In the genomic region with DNA sequence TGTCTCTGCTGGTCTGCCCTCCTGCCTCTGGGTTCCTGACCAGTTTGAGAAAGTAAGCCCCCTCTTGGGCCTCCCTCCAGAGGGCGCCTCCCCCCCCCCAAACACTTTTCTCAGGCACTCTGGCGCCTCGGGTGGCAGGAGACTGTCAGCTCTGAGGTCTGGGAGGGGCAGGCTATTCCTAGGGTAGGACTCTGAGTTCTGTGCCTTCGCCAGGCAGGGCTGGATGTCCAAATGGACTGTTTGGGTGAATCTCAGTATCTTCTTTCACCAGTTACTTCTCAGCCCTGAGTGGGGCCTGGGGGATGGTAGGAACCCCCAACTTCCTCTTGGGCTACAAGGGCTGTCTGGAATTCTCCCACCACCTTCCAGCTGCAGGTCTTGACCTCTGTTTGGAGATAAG, we compare ENCODE assay signal across 13 mouse cellular contexts. TPM values are rescaled to one million over a fixed set of nuclear protein-coding genes. Genes with fewer than 3 reads are reported as not detected.
DNase-seq lines count a peak whose midpoint lies in the region; ATAC-seq and TF ChIP-seq lines count a peak whose summit lies in the region.
"Had no signal": no experiment of that assay in that cellular context is flagged by ENCODE, and none has a peak within 500 bp of the region (broad histone marks: within the 10 kb centered on the region; RNA-seq: fewer than 3 reads in every experiment).

No protein-coding gene starts in this region.

- peak; percentile 61 for DNase-seq in kidney, postnatal 0 days (ENCODE audit: low spot score)
- no peak for DNase-seq in kidney, adult 18-20 months
- DNase-seq in CH12.LX (ENCODE audit: extremely low read depth) = no peak
- peak; percentile 63 for DNase-seq in intestine, embryonic 14.5 days (ENCODE audit: low spot score)
- no peak for DNase-seq in right cerebral cortex, postnatal 10 days (ENCODE audit: low spot score in 2 of 2)
- no peak for DNase-seq in ovary, postnatal 36 days (ENCODE audit: low spot score)
- DNase-seq: lung, adult 18-20 months; spleen, adult 18-20 months had no signal

- dilution Hi-C loops in CH12.LX (cut with MboI; ENCODE audit: extremely low pct_ligation_motif_present, extremely low pct_unique_long_range_greater_than_20kb, low sequenced_read_pairs) = no loop called here

- H3K9me3 ChIP-seq in kidney, postnatal 0 days (replicated peaks; ENCODE audit: low read length) = no peaks in the 10 kb centered on the region
- H3K9me3 ChIP-seq in CH12.LX (replicated peaks; ENCODE audit: low read length) = no peaks in the 10 kb centered on the region
- no peaks in the 10 kb centered on the region for H3K9me3 ChIP-seq in ES-Bruce4 (replicated peaks; ENCODE audit: control insufficient read depth, insufficient read depth, low read length, poor library complexity, severe bottlenecking)
- no peaks in the 10 kb centered on the region for H3K9me3 ChIP-seq in intestine, embryonic 14.5 days (ENCODE audit: control insufficient read depth, low read length)
- H3K9me3 ChIP-seq: embryonic facial prominence, embryonic 12.5 days; neural tube, embryonic 12.5 days had no signal

- 0 out of 2 replicates have a peak overlapping the region, but pooled peaks have one; percentile 18 for H3K9ac ChIP-seq in kidney, postnatal 0 days (ENCODE audit: low read depth, low read length)
- H3K9ac ChIP-seq in CH12.LX (ENCODE audit: insufficient read depth, low read depth) (no peak overlapping the region), ES-Bruce4 (ENCODE audit: low read depth, poor library complexity, severe bottlenecking) (no peak overlapping the region)
- H3K9ac ChIP-seq in intestine, embryonic 14.5 days (ENCODE audit: low read length) = no peak overlapping the region
- H3K9ac ChIP-seq: embryonic facial prominence, embryonic 12.5 days; neural tube, embryonic 12.5 days had no signal

- no peaks in the 10 kb centered on the region for H3K79me2 ChIP-seq in CH12.LX (replicated peaks; ENCODE audit: control insufficient read depth, extremely low read depth, insufficient read depth, poor library complexity, severe bottlenecking)

- H3K4me3 ChIP-seq in kidney, postnatal 0 days (replicated peaks; ENCODE audit: low read depth, low read length) = no peak overlapping the region
- no peak overlapping the region for H3K4me3 ChIP-seq in CH12.LX (replicated peaks in 1 of 3; ENCODE audit: low read depth in 2 of 3, low read length in 2 of 3, poor library complexity in 1 of 3)
- no peak overlapping the region for H3K4me3 ChIP-seq in ES-Bruce4 (ENCODE audit: low read depth, low read length)
- H3K4me3 ChIP-seq in intestine, embryonic 14.5 days (ENCODE audit: low read depth, low read length) = no peak overlapping the region
- H3K4me3 ChIP-seq: embryonic facial prominence, embryonic 12.5 days; neural tube, embryonic 12.5 days had no signal

- TF ChIP-seq CTCF in kidney, postnatal 0 days (IDR thresholded peaks at IDR 0.05; ENCODE audit: low read depth) = peak; percentile 59
- peak in 1 of 2 experiments; percentile 74; a peak in 2 of 4 replicates for TF ChIP-seq CTCF in CH12.LX (conservative IDR thresholded peaks at IDR 0.05 in 1 of 2, IDR thresholded peaks at IDR 0.05 in 1 of 2; ENCODE audit: low read depth in 2 of 2, low read length in 2 of 2)
- TF ChIP-seq CTCF in ES-Bruce4 (IDR thresholded peaks at IDR 0.05; ENCODE audit: low read depth, low read length) = peak; percentile 45

- ATAC-seq in kidney, postnatal 0 days (replicated peaks; ENCODE audit: low FRiP score, low read depth) = no peak
- ATAC-seq in intestine, embryonic 14.5 days (replicated peaks; ENCODE audit: low FRiP score, low TSS enrichment, low read depth) = no peak
- no peak for ATAC-seq in frontal cortex, adult (ENCODE audit: low TSS enrichment)

- no peak; the same call in none of the 2 replicates for TF ChIP-seq RAD21 in CH12.LX (IDR thresholded peaks at IDR 0.05; ENCODE audit: low read depth, low read length)

- in situ Hi-C loops in CH12.LX (cut with MboI; ENCODE audit: low pct_ligation_motif_present, low pct_unique_long_range_greater_than_20kb, low sequenced_read_pairs) = no loop called here

- H3K36me3 ChIP-seq in kidney, postnatal 0 days (ENCODE audit: insufficient read depth, low read length) = no peaks in the 10 kb centered on the region
- H3K36me3 ChIP-seq in CH12.LX (replicated peaks in 1 of 2; ENCODE audit: control insufficient read depth in 1 of 2, insufficient read depth in 1 of 2, low read length in 1 of 2) (no peaks in the 10 kb centered on the region), ES-Bruce4 (ENCODE audit: control insufficient read depth, insufficient read depth, low read length, poor library complexity, severe bottlenecking) (no peaks in the 10 kb centered on the region)
- H3K36me3 ChIP-seq in intestine, embryonic 14.5 days (ENCODE audit: control insufficient read depth, insufficient read depth, low read length) = no peaks in the 10 kb centered on the region
- H3K36me3 ChIP-seq: embryonic facial prominence, embryonic 12.5 days; neural tube, embryonic 12.5 days had no signal

- H3K27me3 ChIP-seq in kidney, postnatal 0 days (ENCODE audit: insufficient read depth, low read length) = no peaks in the 10 kb centered on the region
- peaks cover 4% of the 10 kb centered on the region for H3K27me3 ChIP-seq in CH12.LX (replicated peaks)
- H3K27me3 ChIP-seq in ES-Bruce4 (ENCODE audit: control insufficient read depth, insufficient read depth, low read length, poor library complexity, severe bottlenecking) = no peaks in the 10 kb centered on the region
- no peaks in the 10 kb centered on the region for H3K27me3 ChIP-seq in intestine, embryonic 14.5 days (replicated peaks; ENCODE audit: control insufficient read depth, insufficient read depth, low read length)
- H3K27me3 ChIP-seq: embryonic facial prominence, embryonic 12.5 days; neural tube, embryonic 12.5 days had no signal

- peaks cover 11% of the 10 kb centered on the region for H3K4me1 ChIP-seq in kidney, postnatal 0 days (replicated peaks; ENCODE audit: insufficient read depth, low read length)
- peaks cover 21 to 54% of the 10 kb centered on the region in 2 experiments for H3K4me1 ChIP-seq in CH12.LX (ENCODE audit: control insufficient read depth in 1 of 2, insufficient read depth in 2 of 2)
- no peaks in the 10 kb centered on the region for H3K4me1 ChIP-seq in ES-Bruce4 (ENCODE audit: control insufficient read depth, insufficient read depth, low read length)
- H3K4me1 ChIP-seq in intestine, embryonic 14.5 days (replicated peaks; ENCODE audit: control insufficient read depth, insufficient read depth, low read length) = peaks cover 32% of the 10 kb centered on the region

- H3K4me2 ChIP-seq in kidney, postnatal 0 days (ENCODE audit: low read length) = no peak overlapping the region
- 0 out of 2 replicates have a peak overlapping the region, but pooled peaks have one; percentile 17 for H3K4me2 ChIP-seq in CH12.LX (ENCODE audit: insufficient read depth, low read depth, poor library complexity, severe bottlenecking)
- H3K4me2 ChIP-seq in intestine, embryonic 14.5 days (ENCODE audit: low read length) = no peak overlapping the region
- H3K4me2 ChIP-seq: embryonic facial prominence, embryonic 12.5 days; neural tube, embryonic 12.5 days had no signal

- TF ChIP-seq POLR2A in CH12.LX (IDR thresholded peaks at IDR 0.05; ENCODE audit: low read depth, low read length) (no peak), ES-Bruce4 (IDR thresholded peaks at IDR 0.05; ENCODE audit: insufficient read depth, low read length) (no peak)

- no peak for TF ChIP-seq EP300 in CH12.LX (IDR thresholded peaks at IDR 0.05; ENCODE audit: low read length)
- TF ChIP-seq EP300 in ES-Bruce4 (IDR thresholded peaks at IDR 0.05; ENCODE audit: insufficient read depth, low read depth, low read length) = no peak

- WGBS in kidney, postnatal 0 days = 9% methylated on average over 4 of the region's 4 CpGs
- 12% methylated on average over 3 of the region's 4 CpGs for WGBS in intestine, embryonic 14.5 days

- H3K27ac ChIP-seq in kidney, postnatal 0 days = no peak overlapping the region
- H3K27ac ChIP-seq in CH12.LX (ENCODE audit: insufficient read depth, low read depth) (no peak overlapping the region), ES-Bruce4 (ENCODE audit: insufficient read depth, low read length) (no peak overlapping the region)
- H3K27ac ChIP-seq in intestine, embryonic 14.5 days (ENCODE audit: low read depth) = no peak overlapping the region
- H3K27ac ChIP-seq: embryonic facial prominence, embryonic 12.5 days; neural tube, embryonic 12.5 days had no signal

TF ChIP-seq in CH12.LX, 34 proteins besides CTCF, POLR2A, EP300 and RAD21:
- TF ChIP-seq ETS1 (conservative IDR thresholded peaks at IDR 0.05; ENCODE audit: low read depth, low read length) = no peak
- TF ChIP-seq ZC3H11A (IDR thresholded peaks at IDR 0.05; ENCODE audit: low read depth, low read length) = no peak
- TF ChIP-seq USF2 (conservative IDR thresholded peaks at IDR 0.05; ENCODE audit: low read depth, low read length) = no peak
- no peak for TF ChIP-seq E2F4 (IDR thresholded peaks at IDR 0.05; ENCODE audit: insufficient replicate concordance, low read depth, low read length)
- TF ChIP-seq USF1 (IDR thresholded peaks at IDR 0.05; ENCODE audit: low read depth, low read length) = no peak
- no peak; the same call in 1 of the 2 replicates for TF ChIP-seq SMC3 (IDR thresholded peaks at IDR 0.05; ENCODE audit: low read depth, low read length)
- peak; percentile 32; the same call in 1 of the 2 replicates for TF ChIP-seq MAZ (IDR thresholded peaks at IDR 0.05; ENCODE audit: low read depth, low read length)

RNA-seq across cellular contexts. Expression of a gene that starts 16.9 kb away (rescaled TPM):
- 5.9 and 8.4 TPM in 2 replicates for polyA plus RNA-seq in kidney, postnatal 0 days (2015; fragmentation: Nextera tagmentation; extraction: Ambion mirVana)
- total RNA-seq in CH12.LX (2012; rRNA removed) (5.6 and 8.5 TPM in 2 replicates), CH12.LX (2014; rRNA removed) (0.96 and 1.3 TPM in 2 replicates)
- polyA plus RNA-seq in CH12.LX (2012; ENCODE audit: insufficient read length, low read depth) (8.8 and 9.8 TPM in 2 replicates), ES-Bruce4 (2011; ENCODE audit: insufficient read depth, insufficient read length, low read depth, missing spikeins) (20.7 and 31.8 TPM in 2 replicates)
- polyA plus RNA-seq in intestine, embryonic 14.5 days (2014; fragmentation: Nextera tagmentation; extraction: Ambion mirVana) = 13.3 and 16.7 TPM in 2 replicates

RNA-seq across cellular contexts. Expression of a gene that starts 34.1 kb away (rescaled TPM):
- not detected in 2 replicates for polyA plus RNA-seq in kidney, postnatal 0 days (2015; fragmentation: Nextera tagmentation; extraction: Ambion mirVana)
- total RNA-seq in CH12.LX (2012; rRNA removed) (not detected in 2 replicates), CH12.LX (2014; rRNA removed) (not detected in 2 replicates)
- polyA plus RNA-seq in CH12.LX (2012; ENCODE audit: insufficient read length, low read depth) (not detected in 2 replicates), ES-Bruce4 (2011; ENCODE audit: insufficient read depth, insufficient read length, low read depth, missing spikeins) (not detected in 2 replicates)
- 1.5 and 1.6 TPM in 2 replicates for polyA plus RNA-seq in intestine, embryonic 14.5 days (2014; fragmentation: Nextera tagmentation; extraction: Ambion mirVana)
- total RNA-seq: heart, adult 8-10 months had no signal

Comparison
In these comparisons a context has a peak if more than half of its experiments do, and no peak if none do; other contexts are left out.
1. DNase-seq: peak in kidney, postnatal 0 days (single experiment) and intestine, embryonic 14.5 days (single experiment); none in kidney, adult 18-20 months (single experiment), CH12.LX (single experiment), right cerebral cortex, postnatal 10 days (0 of 2) and ovary, postnatal 36 days (single experiment).